In the genomic region with DNA sequence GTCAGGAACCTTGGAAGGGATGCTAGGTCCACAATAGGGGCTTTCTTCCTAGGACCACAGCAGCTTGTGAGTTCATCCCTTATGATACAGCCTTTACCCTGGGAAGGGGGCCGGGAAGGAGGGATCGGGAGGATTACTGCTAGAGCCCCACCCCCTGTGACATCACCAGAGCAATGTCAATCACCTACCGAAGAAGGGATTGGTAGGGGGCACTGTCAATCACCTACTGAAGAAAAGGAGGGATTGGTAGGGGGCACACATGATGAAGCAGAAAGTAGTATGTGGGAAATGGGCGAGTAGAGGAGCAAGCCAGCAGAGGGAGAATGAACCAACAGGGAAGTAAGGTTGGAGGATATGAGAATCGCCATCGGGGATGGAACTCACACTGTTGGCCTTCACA, we compare ENCODE assay signal across 23 mouse cellular contexts. TPM values are rescaled to one million over a fixed set of nuclear protein-coding genes. Genes with fewer than 3 reads are reported as not detected.
"Had no signal": no experiment of that assay in that cellular context is flagged by ENCODE, and none has a peak within 500 bp of the region (broad histone marks: within the 10 kb centered on the region; RNA-seq: fewer than 3 reads in every experiment).

No protein-coding gene starts in this region.

- H3K9ac ChIP-seq: neural tube, embryonic 12.5 days; neural tube, embryonic 13.5 days; neural tube, embryonic 15.5 days; stomach, embryonic 15.5 days had no signal

- H3K4me3 ChIP-seq: neural tube, embryonic 12.5 days; neural tube, embryonic 13.5 days; neural tube, embryonic 15.5 days; stomach, embryonic 15.5 days had no signal

- H3K9me3 ChIP-seq: neural tube, embryonic 12.5 days; neural tube, embryonic 13.5 days; neural tube, embryonic 15.5 days; stomach, embryonic 15.5 days had no signal

- H3K27ac ChIP-seq: neural tube, embryonic 12.5 days; neural tube, embryonic 13.5 days; neural tube, embryonic 15.5 days; stomach, embryonic 15.5 days; stomach, postnatal 0 days had no signal

- DNase-seq: right cerebral cortex, adult 18-20 months; right cerebral cortex, postnatal 14 days; right cerebral cortex, postnatal 25 days; right cerebral cortex, postnatal 4 days; spleen, adult 18-20 months; thymus, adult 18-20 months; thymus, adult 2 months; thymus, postnatal 14 days; thymus, postnatal 25 days; thymus, postnatal 36 days; thymus, postnatal 4 days had no signal

- H3K36me3 ChIP-seq: stomach, embryonic 15.5 days had no signal

- H3K4me2 ChIP-seq: neural tube, embryonic 12.5 days; neural tube, embryonic 13.5 days; neural tube, embryonic 15.5 days; stomach, embryonic 15.5 days had no signal

RNA-seq across cellular contexts. Expression of a gene that starts 3.3 kb away (rescaled TPM):
- polyA plus RNA-seq: thymus, postnatal 0 days had no signal

RNA-seq across cellular contexts. Expression of a gene that starts 6.3 kb away (rescaled TPM):
- polyA plus RNA-seq: neural tube, embryonic 11.5 days; neural tube, embryonic 13.5 days; small intestine, adult 2 months; stomach, embryonic 14.5 days; stomach, embryonic 15.5 days; stomach, embryonic 16.5 days; stomach, postnatal 0 days; urinary bladder, adult 2 months had no signal

RNA-seq across cellular contexts. Expression of a gene that starts 42.8 kb away (rescaled TPM):
- polyA plus RNA-seq: neural tube, embryonic 11.5 days; neural tube, embryonic 12.5 days; neural tube, embryonic 14.5 days; neural tube, embryonic 15.5 days; small intestine, adult 2 months; stomach, embryonic 15.5 days; thymus, postnatal 0 days had no signal
